Mouse (Mus musculus): ENCODE measurements around the gene Glis3. TPM values are rescaled to one million over a fixed set of nuclear protein-coding genes. Genes with fewer than 3 reads are reported as not detected.

Glis3 gene
- polyA plus RNA-seq, 1 experiment from 2014 or later: 0.93 TPM

- Histone ChIP-seq H3K27ac (replicated peaks) (no peak overlapping the region), H3K4me3 (no peak overlapping the region), H3K4me1 (replicated peaks) (0 out of 2 replicates have a peak, but pooled peaks cover 4% of the 10 kb centered on the region), H3K9me3 (no peaks in the 10 kb centered on the region), H3K36me3 (no peaks in the 10 kb centered on the region), H3K4me2 (no peak overlapping the region), H3K9ac (no peak overlapping the region), H3K27me3 (no peaks in the 10 kb centered on the region)
- no peak for ATAC-seq (ENCODE audit: low read depth)
- 45% methylated on average over 8 of the region's 8 CpGs for WGBS
Observed at GRCm38 (mm10) chr19:28550611-28551010, 129.3 kb downstream of the Glis3 start.

GRCm38 (mm10) chr19:28546933-28547332 lies 132.9 kb downstream of the Glis3 start:
- WGBS: 92% methylated on average over 3 of the region's 3 CpGs

GRCm38 (mm10) chr19:28545493-28545892 lies 134.4 kb downstream of the Glis3 start:
- 26% methylated on average over 1 of the region's 1 CpGs for WGBS
- Histone ChIP-seq H3K4me1 (replicated peaks) (0 out of 2 replicates have a peak, but pooled peaks cover under 1% of the 10 kb centered on the region), H3K9ac (no peak overlapping the region), H3K36me3 (no peaks in the 10 kb centered on the region), H3K9me3 (no peaks in the 10 kb centered on the region), H3K27me3 (no peaks in the 10 kb centered on the region), H3K27ac (replicated peaks) (no peak overlapping the region), H3K4me2 (no peak overlapping the region), H3K4me3 (no peak overlapping the region)
- ATAC-seq (ENCODE audit: low read depth): no peak

More at GRCm38 (mm10) chr19:28546933-28547332, 132.9 kb downstream of the Glis3 start:
- Histone ChIP-seq H3K4me2 (no peak overlapping the region), H3K4me1 (replicated peaks) (0 out of 2 replicates have a peak, but pooled peaks cover 4% of the 10 kb centered on the region), H3K9me3 (no peaks in the 10 kb centered on the region), H3K27me3 (no peaks in the 10 kb centered on the region), H3K27ac (replicated peaks) (no peak overlapping the region), H3K36me3 (no peaks in the 10 kb centered on the region), H3K9ac (no peak overlapping the region), H3K4me3 (no peak overlapping the region)
- no peak for ATAC-seq (ENCODE audit: low read depth)

GRCm38 (mm10) chr19:28538813-28539212 lies 141.1 kb downstream of the Glis3 start:
- Histone ChIP-seq H3K27ac (replicated peaks) (no peak overlapping the region), H3K4me2 (no peak overlapping the region), H3K27me3 (no peaks in the 10 kb centered on the region), H3K9ac (no peak overlapping the region), H3K4me1 (replicated peaks) (peaks cover 4% of the 10 kb centered on the region), H3K4me3 (no peak overlapping the region), H3K9me3 (no peaks in the 10 kb centered on the region), H3K36me3 (no peaks in the 10 kb centered on the region)
- 30% methylated on average over 9 of the region's 9 CpGs for WGBS
- ATAC-seq (ENCODE audit: low read depth): no peak

GRCm38 (mm10) chr19:28534964-28535363 lies 144.9 kb downstream of the Glis3 start:
- Histone ChIP-seq H3K4me2 (no peak overlapping the region), H3K4me3 (no peak overlapping the region), H3K4me1 (replicated peaks) (peaks cover 4% of the 10 kb centered on the region), H3K27me3 (no peaks in the 10 kb centered on the region), H3K27ac (replicated peaks) (no peak overlapping the region), H3K9ac (no peak overlapping the region), H3K9me3 (no peaks in the 10 kb centered on the region), H3K36me3 (no peaks in the 10 kb centered on the region)
- ATAC-seq (ENCODE audit: low read depth): no peak
- 69% methylated on average over 12 of the region's 12 CpGs for WGBS

GRCm38 (mm10) chr19:28533576-28533975 lies 146.3 kb downstream of the Glis3 start:
- no peaks in the 10 kb centered on the region for H3K36me3 ChIP-seq
- H3K4me1 ChIP-seq (replicated peaks): no peaks in the 10 kb centered on the region
- H3K27me3 ChIP-seq: no peaks in the 10 kb centered on the region
- H3K9ac ChIP-seq: no peak overlapping the region
- no peaks in the 10 kb centered on the region for H3K9me3 ChIP-seq
- no peak overlapping the region for H3K27ac ChIP-seq (replicated peaks)
- H3K4me3 ChIP-seq: no peak overlapping the region
- WGBS: 80% methylated on average over 3 of the region's 3 CpGs
- no peak for ATAC-seq (ENCODE audit: low read depth)
- H3K4me2 ChIP-seq: no peak overlapping the region

- no peaks in the 10 kb centered on the region for H3K27me3 ChIP-seq
- no peak overlapping the region for H3K4me2 ChIP-seq
- H3K4me3 ChIP-seq: no peak overlapping the region
- H3K4me1 ChIP-seq (replicated peaks): no peaks in the 10 kb centered on the region
- no peak for ATAC-seq (ENCODE audit: low read depth)
- 88% methylated on average over 9 of the region's 9 CpGs for WGBS
- H3K36me3 ChIP-seq: no peaks in the 10 kb centered on the region
- H3K9ac ChIP-seq: no peak overlapping the region
- no peaks in the 10 kb centered on the region for H3K9me3 ChIP-seq
- H3K27ac ChIP-seq (replicated peaks): no peak overlapping the region
Observed at GRCm38 (mm10) chr19:28531750-28532149, 148.1 kb downstream of the Glis3 start.

GRCm38 (mm10) chr19:28530846-28531245 lies 149.0 kb downstream of the Glis3 start:
- Histone ChIP-seq H3K4me3 (no peak overlapping the region), H3K36me3 (no peaks in the 10 kb centered on the region), H3K27ac (replicated peaks) (no peak overlapping the region), H3K9me3 (no peaks in the 10 kb centered on the region), H3K4me2 (no peak overlapping the region), H3K9ac (no peak overlapping the region), H3K4me1 (replicated peaks) (no peaks in the 10 kb centered on the region), H3K27me3 (no peaks in the 10 kb centered on the region)
- no peak for ATAC-seq (ENCODE audit: low read depth)
- 79% methylated on average over 10 of the region's 10 CpGs for WGBS

- no peak overlapping the region for H3K9ac ChIP-seq
- no peaks in the 10 kb centered on the region for H3K27me3 ChIP-seq
- H3K36me3 ChIP-seq: no peaks in the 10 kb centered on the region
- H3K4me2 ChIP-seq: no peak overlapping the region
- ATAC-seq (ENCODE audit: low read depth): no peak
- H3K4me3 ChIP-seq: no peak overlapping the region
- 90% methylated on average over 13 of the region's 13 CpGs for WGBS
- no peaks in the 10 kb centered on the region for H3K4me1 ChIP-seq (replicated peaks)
- H3K9me3 ChIP-seq: no peaks in the 10 kb centered on the region
- H3K27ac ChIP-seq (replicated peaks): no peak overlapping the region
Observed at GRCm38 (mm10) chr19:28529006-28529405, 150.9 kb downstream of the Glis3 start.

- Histone ChIP-seq H3K4me1 (replicated peaks) (no peaks in the 10 kb centered on the region), H3K9me3 (no peaks in the 10 kb centered on the region), H3K36me3 (no peaks in the 10 kb centered on the region), H3K27me3 (no peaks in the 10 kb centered on the region), H3K4me3 (no peak overlapping the region), H3K27ac (replicated peaks) (no peak overlapping the region), H3K9ac (no peak overlapping the region), H3K4me2 (no peak overlapping the region)
- no peak for ATAC-seq (ENCODE audit: low read depth)
- 94% methylated on average over 5 of the region's 5 CpGs for WGBS
Observed at GRCm38 (mm10) chr19:28527446-28527845, 152.4 kb downstream of the Glis3 start.

- WGBS: 95% methylated on average over 3 of the region's 3 CpGs
- Histone ChIP-seq H3K9ac (no peak overlapping the region), H3K36me3 (no peaks in the 10 kb centered on the region), H3K4me2 (no peak overlapping the region), H3K4me3 (no peak overlapping the region), H3K9me3 (no peaks in the 10 kb centered on the region), H3K4me1 (replicated peaks) (no peaks in the 10 kb centered on the region), H3K27ac (replicated peaks) (no peak overlapping the region), H3K27me3 (no peaks in the 10 kb centered on the region)
- no peak for ATAC-seq (ENCODE audit: low read depth)
Observed at GRCm38 (mm10) chr19:28525331-28525730, 154.5 kb downstream of the Glis3 start.

GRCm38 (mm10) chr19:28522289-28522688 lies 157.6 kb downstream of the Glis3 start:
- H3K9me3 ChIP-seq: no peaks in the 10 kb centered on the region
- 83% methylated on average over 3 of the region's 3 CpGs for WGBS
- H3K27ac ChIP-seq (replicated peaks): no peak overlapping the region
- no peak overlapping the region for H3K4me2 ChIP-seq
- no peak for ATAC-seq (ENCODE audit: low read depth)
- H3K9ac ChIP-seq: no peak overlapping the region
- H3K36me3 ChIP-seq: no peaks in the 10 kb centered on the region
- H3K4me1 ChIP-seq (replicated peaks): no peaks in the 10 kb centered on the region
- H3K27me3 ChIP-seq: no peaks in the 10 kb centered on the region
- H3K4me3 ChIP-seq: no peak overlapping the region

- Histone ChIP-seq H3K36me3 (no peaks in the 10 kb centered on the region), H3K27me3 (no peaks in the 10 kb centered on the region), H3K9ac (no peak overlapping the region), H3K4me2 (no peak overlapping the region), H3K4me1 (replicated peaks) (no peaks in the 10 kb centered on the region), H3K4me3 (no peak overlapping the region), H3K9me3 (no peaks in the 10 kb centered on the region), H3K27ac (replicated peaks) (no peak overlapping the region)
- no peak for ATAC-seq (ENCODE audit: low read depth)
- WGBS: 72% methylated on average over 6 of the region's 6 CpGs
Observed at GRCm38 (mm10) chr19:28520761-28521181, 159.1 kb downstream of the Glis3 start.
